Mouse (Mus musculus) spleen, adult 12 weeks (tissue): Measurements from ENCODE around the gene Sept5.
A peak's percentile ranks its signal among the peaks of the same experiment; 100 is the strongest.

Source experiments
- DNase-seq: peaks from one replicate; pipeline ENCODE4 v3.0.0; 2022; ENCODE audit warnings: low spot score

The Sept5 gene

GRCm38 (mm10) chr16:18632059-18632458, 2.3 kb upstream of the Sept5 start:
- no peak for DNase-seq

GRCm38 (mm10) chr16:18631141-18631540, 1.4 kb upstream of the Sept5 start:
- DNase-seq, result no peak

DNA sequence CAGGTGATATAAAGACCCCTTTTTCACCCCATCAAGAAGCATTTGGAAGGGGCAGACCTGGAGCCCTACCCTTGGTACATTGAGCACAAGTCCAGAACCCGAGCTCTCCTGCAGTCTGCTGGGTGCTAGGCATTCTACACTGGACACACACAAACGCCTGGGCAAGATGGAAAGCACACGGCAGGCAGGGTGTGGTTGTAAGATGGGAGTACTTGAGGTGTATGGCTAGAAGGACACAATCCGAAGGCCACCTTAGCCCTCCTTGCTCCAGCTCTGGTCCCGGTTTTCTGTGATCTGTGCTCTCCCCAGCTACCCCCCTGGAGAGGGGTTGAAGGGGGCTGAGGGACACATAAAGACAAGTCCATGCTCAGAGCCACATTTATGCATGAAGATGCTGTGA, 537 bp upstream of the Sept5 start:
- DNase-seq, result no peak

DNA sequence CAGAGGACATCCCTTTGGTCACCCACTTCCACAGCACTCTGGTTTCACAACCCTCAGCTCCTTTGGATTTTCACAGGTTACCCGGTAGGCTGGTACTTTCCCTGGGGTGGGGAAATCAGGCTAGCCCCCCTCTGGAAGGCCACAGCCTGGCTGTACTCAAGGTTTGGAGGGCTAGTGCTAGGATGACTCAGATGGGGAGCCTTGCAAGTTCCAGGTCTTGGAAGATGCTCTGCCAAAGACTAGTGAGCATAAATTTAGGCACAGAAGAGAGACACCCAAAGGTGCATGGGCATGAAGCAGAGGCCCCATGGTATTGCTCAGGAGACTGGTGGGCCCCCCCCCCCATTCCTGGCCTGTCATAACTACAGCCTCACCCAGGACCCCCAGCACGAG, 810 bp downstream of the Sept5 start:
- DNase-seq, result no peak

DNA sequence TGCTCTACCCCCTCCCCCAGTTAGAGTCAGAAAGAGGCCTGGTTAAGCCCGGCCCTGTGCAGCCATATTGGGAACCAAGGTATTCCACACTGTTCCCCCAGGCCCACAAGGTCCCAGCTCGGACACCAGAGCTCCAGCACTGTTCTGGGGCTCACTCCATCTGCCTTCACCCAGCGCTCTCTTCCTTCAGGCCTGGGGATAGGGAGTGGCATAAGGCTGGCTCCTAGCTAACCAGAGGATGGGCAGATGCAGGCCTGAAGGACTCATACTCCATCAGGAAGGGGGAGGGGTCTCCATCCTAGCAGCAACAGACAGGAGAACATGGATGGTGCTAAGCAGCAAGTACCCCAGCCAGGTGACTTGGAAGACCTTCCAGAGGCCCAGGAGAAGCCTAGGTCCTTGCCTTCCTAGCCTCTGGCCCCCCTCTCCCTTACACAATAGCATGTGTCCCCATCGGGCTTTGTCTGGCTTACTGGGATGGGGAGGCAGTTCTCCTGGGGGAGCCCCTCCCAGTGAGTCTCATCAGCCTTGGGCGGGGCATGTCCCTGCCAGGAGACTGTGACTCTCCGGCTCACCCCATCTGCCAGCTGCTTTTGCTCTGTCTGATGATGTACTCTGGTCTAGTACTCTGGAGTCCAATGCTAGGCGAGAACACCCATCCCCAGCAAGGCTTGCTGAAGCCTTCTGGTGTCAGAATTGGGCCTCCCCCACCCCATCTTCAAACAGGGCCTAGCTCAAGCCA, 1.4 kb downstream of the Sept5 start:
- no peak for DNase-seq

- no peak for DNase-seq
Observed at GRCm38 (mm10) chr16:18627163-18627562, 2.6 kb downstream of the Sept5 start.

GRCm38 (mm10) chr16:18626376-18626878, 3.3 kb downstream of the Sept5 start, which contains the start of gene Gm49601:
Gene Gm49601, minus strand, starts transcription at chr16:18626427.
- DNase-seq, result peak; percentile 59

DNA sequence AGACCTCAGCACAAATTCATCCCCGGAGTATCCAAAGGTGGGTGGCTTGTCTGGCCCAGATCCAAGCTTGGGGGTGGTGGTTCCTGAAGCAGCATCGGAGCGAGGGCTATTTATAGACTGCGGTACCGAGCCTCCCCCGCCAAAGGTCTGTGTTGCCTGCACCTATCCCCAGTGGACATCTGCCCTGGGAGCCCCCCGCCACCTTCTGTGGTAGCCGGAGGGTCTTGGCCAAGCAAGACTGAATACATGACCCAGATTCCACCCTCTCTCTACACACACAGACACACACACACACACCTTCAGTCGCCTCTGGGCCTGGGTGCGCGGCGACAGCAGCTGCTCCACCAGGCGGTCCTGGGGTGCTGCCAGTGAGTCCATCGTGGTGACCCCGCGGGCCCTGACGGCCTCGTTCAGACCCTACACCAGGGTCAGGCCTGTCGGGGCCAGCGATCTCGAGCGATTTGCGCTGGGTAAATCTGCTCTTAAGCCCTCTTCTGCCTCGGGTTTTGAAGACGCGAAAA, 3.9 kb downstream of the Sept5 start:
- no peak for DNase-seq

GRCm38 (mm10) chr16:18625097-18625496, 4.7 kb downstream of the Sept5 start:
- no peak for DNase-seq

- DNase-seq, result no peak
Observed at GRCm38 (mm10) chr16:18624641-18625040, 5.1 kb downstream of the Sept5 start.

- no peak for DNase-seq
Observed at GRCm38 (mm10) chr16:18623751-18624540, 5.8 kb downstream of the Sept5 start.

DNA sequence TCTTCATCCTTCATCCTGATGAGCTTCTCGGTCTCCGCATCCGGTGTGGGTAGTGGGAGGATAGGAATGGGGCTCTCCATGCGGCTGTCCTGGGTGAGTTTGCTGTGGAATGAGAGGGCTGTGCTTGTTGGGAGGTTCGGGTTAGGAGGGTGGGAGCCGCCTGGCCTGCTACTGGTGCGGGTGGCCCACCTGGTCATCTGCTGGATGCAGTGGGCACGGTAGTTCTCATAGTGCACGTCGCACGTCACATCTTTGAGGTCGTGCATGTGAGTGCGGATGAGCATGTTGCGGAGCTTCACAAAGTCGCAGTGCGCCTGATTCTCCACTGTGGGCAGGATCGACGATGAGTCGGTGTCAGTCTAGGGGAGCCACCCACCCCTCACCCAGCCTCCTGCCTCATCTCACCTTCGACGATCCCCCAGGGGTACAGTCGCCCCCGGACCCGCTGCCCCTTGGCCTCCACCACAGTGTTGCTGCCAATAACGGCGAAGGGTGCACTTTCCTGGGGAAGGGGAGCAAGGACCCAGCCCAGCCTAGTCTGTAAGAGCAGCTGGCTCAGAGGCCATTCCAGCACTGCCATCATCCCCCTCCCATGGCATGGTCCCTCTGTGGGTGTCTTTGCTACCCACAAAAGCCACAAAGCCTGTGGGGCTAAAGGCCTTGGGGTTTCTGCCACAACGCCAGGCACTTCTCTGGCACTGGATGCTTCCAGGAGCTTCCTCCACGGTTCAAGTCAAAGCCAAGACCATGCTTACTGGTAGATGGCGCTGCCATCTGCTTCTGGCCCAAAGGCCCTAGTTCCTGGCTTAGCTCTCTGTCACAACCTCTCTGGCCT, 6.6 kb downstream of the Sept5 start:
- no peak for DNase-seq

DNA sequence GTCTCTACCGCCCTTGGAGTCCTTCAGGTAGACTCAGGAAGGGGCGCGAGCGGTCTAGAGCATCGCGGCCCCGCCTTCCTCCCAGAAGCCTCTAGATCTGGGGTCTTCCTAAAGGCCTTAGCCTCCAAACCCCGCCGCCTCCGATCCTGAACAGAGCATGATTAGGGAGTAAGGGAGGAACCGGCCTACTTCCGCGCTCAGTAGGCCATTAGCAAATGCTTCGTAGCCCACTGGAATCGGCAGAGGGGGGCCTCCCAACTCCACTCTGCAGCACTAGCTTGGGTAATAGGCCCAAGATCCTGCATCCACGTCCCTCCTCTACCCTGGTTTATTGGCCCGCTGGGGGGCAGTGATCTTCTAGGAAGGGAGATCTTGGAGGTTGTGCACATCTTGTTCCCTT, 7.7 kb downstream of the Sept5 start, which contains the start of gene Gp1bb:
Gene Gp1bb, minus strand, starts transcription at position 385 of the 400 bp plus-strand sequence.
- no peak for DNase-seq

DNA sequence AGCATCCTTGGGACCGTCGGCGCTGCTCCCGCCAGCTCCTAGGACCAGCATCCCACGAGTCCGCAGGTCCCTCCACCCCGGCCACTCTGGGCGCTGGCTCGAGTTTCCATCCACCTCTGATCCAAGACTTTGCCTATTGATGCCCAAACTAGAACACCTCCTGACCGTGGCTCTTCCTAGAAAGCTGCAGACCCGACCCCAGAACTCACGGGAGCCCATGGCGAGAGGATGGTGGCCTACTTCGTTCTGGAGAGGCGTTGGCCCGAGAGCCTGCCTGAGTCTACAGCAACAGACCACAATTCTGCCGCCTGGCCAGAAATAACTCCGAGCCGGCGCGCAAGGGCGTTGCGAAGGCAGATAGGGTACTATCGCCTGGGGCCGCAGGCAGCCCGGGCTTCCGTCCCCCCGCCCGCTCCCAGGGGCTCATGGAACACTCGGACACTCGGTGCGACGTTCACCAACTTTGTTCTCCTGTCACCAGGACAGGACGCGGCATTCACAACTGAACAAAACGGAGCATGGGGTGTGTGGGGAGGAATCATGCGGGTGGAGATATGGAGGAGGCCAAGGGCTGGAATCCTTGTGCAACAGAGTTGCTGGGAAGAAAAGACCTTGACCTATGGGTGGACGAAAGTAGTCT, 8.3 kb downstream of the Sept5 start:
- DNase-seq, result no peak

DNA sequence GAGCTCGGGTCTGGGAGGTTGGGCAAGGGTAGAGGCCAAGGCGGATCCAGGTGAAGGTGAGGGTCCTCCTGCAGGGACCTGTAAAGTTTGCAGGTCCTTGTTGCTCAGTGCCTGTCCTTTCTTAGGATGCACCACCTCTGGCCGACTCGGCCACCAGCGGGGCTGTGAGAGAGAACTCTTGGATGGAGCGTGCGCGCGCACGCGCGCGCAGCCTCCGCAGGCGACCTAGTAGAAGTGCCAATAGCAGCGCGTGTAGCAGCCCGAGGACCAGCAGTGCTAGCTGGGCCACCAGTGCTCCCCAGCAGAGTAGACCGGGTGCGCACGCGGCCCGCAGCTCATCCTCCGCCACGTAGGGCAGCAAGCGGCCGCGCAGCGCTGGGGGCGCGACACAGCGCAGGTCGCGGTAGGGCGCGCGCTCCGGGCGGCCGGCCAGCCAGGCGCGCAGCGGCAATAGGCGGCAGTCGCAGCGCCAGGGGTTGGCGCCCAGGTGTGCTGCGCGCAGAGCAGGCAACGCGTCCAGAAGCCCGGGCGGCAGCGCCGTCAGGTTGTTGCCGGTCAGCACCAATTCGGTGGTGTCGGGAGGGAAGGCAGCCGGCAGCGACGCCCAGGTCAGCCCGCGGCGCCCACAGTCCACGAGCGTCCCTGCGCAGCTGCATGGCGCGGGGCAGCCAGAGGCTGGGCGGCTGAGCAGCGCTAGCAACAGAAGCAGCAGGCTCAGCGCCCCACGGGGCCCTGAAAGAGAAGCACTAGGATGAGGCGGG, 9.0 kb downstream of the Sept5 start:
- DNase-seq, result no peak

- DNase-seq, result no peak
Observed at GRCm38 (mm10) chr16:18620201-18620600, 9.6 kb downstream of the Sept5 start.

DNA sequence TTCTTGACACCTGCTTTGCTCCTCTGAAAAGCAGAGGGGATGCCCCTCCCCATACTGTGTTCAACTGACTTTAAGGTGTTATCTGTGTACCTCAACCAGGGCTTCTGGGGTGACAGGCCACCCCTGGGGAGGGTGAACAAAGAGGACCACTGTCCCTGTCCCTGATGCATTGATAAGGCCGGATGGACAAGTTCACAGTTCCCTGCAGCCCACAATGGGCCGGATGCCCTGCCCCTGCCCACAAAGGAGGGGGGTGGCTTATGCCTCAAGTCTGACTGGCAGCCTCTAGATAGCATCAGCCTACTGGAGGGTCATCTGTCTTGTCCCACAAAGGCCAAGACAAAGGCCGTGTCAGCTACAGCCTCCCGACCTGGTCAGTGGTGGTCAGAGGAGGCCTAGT, 10.6 kb downstream of the Sept5 start:
- DNase-seq, result no peak

DNA sequence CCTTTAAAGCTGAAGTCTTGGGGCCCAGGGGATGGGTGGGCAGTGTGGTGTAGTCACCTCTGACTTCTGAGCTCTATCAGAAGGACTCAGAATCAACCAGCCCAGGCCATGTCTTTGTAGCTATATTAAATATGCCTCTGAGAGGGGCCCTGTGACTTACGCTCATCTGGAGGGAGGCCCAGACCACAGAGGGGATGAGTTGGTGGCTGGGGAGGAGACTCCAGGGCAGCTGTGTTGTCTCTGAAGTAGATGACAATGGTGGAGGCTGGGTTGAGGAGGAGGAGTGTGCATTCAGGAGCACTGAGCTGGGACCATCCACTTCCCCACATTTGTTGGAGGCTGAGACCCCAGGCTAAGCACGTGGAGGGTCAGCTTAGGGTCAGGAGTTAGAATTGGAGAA, 11.5 kb downstream of the Sept5 start:
- no peak for DNase-seq

DNA sequence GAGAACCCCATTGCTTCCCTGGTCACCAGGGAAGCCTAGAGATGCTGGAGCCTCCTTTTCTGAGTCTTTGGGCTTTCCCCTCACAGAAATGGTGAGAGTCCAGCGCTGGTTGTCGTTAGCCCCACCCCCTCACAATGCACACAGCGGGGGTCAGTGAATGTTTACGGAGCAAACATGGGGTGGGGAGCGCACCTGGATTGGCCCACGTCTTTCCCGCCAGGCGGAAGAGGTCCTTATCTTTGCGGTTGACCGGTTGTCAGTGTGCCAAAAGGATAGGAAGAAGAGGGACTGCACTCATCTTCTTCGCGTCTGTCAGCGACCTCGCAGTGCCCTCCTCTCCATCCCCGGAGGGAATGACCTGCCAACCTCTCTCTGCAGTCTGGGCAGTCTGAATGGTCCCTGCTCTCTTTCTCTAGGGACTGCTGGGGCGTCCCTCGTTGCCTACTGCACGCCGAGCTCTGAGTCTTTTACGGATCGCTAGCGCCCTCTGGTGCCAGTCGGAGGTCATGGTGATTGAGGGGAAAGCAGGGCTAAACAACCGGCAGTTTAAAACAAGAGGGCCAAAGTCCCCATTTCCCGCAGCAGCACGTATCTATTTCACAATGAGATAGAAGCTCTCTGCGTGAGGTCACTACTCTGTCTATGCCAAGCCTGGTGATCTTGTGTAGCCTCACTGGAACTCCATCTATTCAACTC, 12.2 kb downstream of the Sept5 start:
- DNase-seq, result peak; percentile 66

- no peak for DNase-seq
Observed at GRCm38 (mm10) chr16:18613301-18613700, 16.5 kb downstream of the Sept5 start.
